Mouse (Mus musculus) induced T-regulatory cell, adult 2 months (primary cell): ENCODE results near the gene Mob2.

Source experiments
- DNase-seq: peaks from one replicate; pipeline ENCODE4 v3.0.0-alpha.2; 2012; ENCODE audit warnings: low read depth

The Mob2 gene

DNA sequence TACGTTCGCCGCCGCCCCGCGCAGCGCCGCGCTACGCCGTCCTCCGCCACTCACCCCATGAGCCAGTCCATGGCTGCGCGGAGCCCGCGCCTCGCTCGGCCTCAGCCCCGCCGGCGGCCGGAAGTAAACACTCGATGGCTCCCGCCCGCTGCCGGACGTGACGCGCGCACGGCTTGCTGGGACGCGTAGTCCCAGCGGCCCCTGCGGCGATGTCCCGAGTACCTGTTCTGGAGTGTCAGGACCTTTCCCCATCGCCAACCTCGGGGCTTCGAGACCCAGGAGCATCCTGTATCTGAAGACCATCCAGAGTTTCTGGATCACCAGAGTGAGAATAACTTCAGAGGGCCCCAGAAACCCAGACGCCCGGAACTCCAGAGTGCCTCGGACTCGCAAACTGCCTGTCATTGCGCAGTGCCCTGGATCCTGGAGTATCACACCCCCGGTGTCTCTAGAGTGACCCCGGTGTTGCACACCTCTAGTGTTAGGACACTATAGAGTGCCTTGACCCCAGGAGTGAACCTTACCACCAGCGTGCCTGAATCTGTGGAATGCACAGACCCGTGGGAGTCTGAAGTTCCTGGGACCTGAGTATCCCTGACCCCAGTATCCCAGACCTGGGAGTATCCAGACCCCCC is at the start of gene Mob2:
Gene Mob2, minus strand, starts transcription at position 135 of the 635 bp plus-strand sequence.
- DNase-seq, result peak; percentile 92

DNA sequence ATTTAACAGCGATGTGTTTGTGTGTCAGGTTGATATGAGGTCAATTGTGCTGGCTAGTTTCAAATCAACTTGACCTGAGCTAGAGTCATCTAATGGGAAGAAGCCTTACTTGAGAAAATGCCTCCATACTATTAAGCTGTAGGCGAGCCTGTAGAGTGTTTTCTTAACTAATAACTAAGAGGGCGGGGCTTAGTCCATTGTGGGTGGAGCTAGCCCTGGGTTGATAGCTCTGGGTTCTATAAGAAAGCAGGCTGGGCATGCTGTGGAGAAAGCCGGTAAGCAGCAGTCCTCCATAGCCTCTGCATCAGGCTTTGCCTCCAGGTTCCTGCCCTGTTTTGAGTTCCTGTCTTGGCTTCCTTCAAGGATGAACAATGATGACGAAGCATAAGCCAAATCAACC is 43.9 kb upstream of the Mob2 start:
- no peak for DNase-seq

DNA sequence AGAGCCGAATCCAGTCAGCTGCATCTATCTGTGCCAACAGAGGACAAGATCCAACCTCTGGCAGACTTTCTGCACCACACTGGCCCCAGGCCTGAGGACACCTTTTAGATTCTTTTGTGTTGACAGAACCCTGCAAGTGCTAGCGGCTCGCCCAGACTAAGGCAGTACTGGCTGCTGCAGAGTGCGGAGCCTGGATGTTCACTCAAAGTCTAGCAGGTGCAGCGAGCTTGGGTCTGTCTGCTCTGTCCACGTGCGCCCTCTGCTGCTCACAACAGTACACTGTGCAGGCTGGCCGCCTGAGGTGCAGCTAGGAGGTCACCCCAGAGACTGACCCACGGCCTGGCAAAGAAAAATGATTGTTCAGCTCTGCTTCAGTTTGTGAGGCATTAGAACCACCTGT is 36.9 kb upstream of the Mob2 start:
- peak; percentile 83 for DNase-seq

DNA sequence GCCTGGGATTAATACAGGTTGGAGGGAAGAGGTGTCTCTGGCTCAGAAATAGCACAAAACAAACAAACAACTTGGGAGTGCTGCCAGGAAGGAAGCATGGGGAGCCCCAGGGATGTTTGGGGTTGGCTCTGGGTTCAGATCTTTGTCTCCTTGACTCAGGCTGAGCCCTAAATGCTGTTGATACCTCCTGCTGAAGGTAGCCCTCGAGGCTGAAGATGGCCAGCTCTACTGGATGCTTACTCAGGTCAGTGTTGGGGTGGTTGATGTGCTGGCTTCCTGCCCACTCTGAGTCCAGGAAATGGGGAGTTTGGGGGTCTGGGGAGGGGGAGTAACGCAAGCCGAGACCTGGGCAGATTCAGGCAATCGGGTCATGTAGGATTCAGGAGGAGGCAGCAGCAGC is 35.8 kb upstream of the Mob2 start:
- DNase-seq, result no peak

DNA sequence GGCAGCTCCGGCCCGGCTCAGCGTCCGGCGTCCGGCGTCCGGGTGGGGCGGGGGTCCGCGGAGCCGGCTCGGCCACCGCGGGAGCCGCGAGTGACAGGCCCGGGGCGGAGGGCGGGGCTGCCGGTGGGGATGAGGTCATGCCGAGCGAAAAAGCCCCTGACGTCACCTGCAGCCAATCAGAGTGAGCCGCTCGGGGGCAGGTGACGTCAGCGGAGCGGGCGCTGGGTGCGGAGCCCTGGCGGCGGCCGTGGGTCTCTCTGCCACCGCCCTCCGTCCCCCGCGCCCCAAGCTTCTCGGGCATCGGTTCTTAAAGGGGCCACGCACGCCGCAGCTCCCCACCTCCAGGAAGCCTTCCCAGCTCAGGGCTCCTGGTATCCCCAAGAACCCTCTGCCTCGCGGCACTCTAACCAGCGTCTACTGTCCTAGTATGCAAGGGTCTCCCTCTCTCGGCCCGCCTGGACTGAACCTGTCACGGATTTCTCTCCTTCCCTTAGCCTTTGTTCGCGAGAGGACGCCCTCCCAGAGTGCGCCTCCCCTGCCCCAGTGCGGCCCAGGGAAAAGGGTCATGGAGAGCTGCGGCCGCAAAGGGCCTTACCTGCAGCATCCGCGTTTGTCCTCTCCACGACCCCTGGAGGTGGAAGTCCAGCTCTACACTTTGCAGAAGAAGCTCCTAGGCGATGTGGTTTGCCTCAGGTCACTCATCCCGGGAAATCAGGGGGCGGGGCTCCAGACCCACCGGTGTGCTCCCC is 34.5 kb upstream of the Mob2 start, which contains the start of gene Dusp8:
Gene Dusp8, minus strand, starts transcription at position 661 of the 749 bp plus-strand sequence.
- DNase-seq, result peak; percentile 94

DNA sequence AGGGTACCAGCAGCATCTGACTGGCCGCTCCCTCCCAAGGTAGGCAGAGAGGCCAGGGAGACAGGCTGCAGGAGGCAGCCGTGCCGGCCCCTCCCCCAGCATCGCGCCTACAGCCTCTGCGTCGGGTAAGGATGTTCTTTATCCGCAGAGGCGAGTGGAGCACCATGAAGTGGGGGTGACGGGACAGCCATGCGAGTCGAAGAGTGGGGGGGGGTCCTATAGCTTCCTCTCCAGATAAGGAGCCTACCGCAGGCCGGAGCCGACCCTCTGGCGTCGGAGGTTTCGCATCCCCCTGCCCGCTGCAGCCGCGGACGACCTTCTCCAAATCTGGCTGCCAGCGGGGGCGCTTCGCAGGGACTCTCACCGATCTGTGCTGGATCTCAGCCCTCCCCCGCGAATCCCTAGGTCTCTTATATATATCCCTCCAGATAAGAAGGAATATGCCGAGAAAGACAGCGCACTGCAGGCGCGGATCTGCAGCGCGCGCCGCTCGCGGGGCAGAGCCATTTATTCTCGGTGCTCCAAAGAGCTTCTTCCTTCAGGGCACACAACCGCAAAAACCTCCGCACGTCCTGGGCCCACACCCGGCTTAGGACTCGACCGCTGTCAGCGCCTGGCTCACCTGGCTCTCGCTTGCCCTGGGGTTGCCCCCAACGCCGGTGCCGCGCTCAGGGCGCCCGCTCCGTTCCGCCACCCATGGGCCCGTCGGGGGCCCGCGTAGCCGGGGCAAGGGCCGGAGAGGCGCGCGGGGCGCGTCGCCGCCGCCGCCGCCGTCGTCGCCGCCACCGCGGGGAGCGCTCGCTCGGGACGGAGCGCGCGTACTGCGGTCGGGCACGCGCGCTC is 33.7 kb upstream of the Mob2 start:
- DNase-seq, result peak; percentile 55

DNA sequence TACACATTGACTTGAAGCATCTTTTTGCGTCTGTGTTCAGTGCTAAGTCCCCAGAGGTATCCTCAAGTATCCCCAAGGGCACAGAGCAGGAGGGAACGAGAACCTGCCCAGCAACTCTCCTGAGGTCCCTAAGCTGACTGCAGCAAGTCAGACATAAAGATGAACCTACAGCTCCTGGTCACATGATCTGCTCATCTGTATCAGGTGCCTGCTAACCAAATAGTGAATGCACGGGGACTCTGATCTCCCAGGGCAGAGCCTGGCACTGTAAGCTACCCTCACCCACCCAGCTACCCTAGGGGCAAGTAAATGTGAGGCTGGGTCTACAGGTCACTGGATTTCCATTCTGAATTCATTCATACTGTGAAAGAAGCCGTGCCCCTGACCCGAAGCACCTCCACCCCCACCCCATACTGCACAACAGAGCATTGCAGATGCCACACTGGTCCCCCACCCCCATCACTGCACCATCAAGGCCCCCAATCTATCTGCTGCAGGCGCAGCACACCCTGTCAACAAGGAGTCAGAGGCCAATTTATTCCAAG is 32.9 kb upstream of the Mob2 start:
- peak; percentile 21 for DNase-seq

DNA sequence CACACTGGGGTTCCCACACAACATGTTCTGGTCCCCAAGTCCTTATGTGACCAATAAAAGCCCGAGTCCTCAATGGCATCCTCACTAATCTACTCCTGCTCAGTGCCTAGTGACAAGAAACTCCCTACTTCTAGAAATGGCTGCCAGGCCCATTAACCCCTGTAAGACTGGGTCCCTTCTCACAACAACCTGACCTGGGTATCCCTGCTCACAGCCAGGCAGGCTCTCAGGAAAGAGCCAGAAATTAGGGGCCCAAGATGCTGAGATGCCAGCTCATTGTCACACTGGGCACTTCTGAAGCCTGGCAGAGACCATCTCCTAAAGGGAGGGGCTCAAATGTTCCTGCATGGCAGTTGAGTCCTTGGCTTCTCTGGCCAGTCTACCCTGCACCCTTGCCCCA is 32.1 kb upstream of the Mob2 start:
- DNase-seq, result no peak

DNA sequence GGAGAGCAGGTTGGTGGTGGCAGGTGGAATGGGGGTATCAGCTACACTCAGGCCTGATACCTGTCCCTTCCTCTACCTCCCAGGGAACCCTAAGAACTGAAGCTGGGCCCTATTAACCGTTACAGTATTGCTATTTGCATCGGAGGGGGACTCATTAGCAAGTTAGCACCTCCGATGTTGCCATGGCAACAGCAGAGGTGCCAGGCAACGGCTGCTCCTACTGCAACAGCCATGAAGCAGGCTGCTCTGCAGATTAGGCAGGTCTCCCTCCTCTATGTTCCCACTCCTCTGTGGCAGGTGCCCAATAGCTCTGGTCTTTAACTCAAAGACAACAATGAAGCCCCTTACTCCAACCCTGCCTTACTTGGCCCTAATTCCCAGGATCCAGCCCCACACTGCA is 31.0 kb upstream of the Mob2 start:
- DNase-seq, result no peak

DNA sequence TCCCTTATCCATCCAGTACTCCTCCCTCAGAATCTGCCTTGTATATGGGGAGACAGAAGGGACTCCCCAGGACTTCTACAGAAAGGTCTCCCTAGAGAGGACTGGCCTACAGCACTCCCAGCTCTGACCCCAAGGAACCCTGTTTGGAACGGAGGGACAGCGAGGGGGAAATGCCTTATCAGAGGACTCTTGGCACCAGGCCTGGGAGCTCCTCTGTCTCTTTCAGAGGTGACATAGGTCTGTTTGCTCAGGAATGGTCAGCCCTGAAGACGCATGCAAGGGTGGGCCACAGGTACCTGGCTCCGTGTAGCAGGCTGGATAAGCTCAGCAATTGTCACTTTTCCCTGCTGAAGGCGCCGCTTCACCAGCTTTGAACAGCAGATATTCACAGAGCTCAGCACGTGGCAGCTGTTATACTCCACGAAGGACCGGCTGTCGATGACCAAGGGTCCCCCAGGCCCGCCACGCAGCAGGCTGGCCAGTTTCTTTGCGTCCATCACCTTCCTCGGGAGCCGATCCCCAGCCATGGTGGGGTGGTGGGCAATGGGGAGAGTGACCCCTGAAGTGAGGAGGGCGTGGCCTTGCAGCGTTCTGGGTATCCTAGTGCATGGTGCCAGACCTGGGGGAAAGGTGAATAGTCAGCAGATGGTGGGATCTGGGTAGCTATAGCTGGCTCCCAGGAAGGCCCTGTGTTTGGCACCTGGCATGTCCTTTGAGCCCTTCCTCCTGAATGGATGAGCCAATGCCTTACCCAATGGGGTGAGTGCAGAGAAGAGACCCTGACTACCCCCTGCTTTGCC is 29.0 kb upstream of the Mob2 start:
- no peak for DNase-seq

DNA sequence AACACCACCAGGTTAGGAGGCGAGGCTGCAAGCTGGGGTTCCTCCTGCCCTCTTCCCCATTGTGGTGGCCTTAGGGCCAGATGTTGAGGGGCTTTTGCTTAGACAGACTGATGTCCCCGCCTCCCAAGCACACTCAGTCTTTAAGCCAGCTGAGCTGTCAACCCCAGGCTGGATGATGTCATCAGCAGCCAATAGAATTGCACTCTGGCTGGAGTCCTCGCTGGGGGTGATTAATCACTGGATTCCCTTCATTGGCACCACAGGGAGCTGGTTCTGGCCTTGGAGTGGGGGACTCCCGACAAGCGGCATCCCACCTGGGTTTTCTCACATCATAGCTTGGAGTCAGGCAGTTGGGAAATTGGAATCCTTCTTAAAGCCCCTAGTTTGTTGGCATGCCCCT is 28.0 kb upstream of the Mob2 start:
- DNase-seq, result no peak

DNA sequence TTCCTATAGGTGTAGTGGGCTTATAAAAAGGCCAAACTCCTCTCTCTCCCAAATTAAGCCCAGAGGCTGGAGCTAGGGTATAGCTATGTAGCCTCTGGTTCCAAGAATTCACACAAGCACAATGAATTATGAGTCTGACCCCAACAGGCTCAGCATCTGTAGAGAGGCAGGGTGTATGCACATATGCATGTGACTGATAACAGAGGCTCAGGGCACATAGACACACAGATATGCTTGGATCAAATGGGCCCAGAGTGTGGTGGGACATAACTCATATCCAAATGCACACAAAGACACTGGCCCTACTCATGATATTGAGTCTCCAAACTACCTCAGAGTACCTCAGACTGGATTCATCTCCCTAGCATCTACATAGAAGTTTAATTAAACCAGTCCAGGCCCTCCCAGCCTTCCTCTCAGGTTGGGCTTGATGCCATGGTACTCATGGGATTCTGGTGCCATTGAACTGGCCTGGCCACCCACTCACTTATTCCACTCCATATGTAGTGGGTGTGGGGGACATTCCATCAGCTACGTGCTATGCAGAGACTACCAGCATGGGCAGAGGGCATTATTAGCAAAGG is 26.3 kb upstream of the Mob2 start:
- DNase-seq, result no peak

DNA sequence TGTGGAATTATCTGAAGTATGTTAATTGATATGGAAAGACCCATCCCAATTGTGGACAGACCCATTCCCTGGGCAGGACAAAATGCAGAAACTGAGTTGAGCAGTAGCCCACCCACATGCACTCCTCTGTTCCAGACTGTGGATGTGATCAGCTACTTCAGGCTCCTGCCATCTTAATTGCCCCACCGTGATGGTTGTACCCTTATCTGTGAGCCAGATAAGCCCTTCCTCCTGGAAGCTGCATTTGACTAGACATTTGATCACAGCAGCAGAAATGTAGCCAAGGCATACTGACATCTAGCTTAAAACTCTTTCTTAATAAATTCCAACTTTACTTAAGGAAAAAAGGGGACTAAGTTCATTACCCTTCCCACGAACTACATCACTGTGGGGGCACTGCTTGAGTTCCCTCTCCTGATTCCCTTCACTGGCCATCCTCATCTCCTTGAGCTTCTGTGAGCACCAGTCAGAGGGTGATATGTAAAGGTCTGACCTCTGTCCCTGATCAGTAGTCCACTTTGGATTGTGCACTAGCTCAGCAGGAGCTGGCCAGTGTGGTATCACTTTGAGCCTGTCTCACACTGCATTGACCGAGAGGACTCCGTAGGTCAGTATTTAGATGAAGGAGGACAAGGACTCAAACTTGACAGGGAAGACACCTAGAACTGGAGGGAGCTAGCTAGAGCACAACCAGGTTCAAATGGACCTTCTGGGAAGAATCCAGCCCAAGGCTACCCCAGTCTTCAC is 25.5 kb upstream of the Mob2 start:
- no peak for DNase-seq

DNA sequence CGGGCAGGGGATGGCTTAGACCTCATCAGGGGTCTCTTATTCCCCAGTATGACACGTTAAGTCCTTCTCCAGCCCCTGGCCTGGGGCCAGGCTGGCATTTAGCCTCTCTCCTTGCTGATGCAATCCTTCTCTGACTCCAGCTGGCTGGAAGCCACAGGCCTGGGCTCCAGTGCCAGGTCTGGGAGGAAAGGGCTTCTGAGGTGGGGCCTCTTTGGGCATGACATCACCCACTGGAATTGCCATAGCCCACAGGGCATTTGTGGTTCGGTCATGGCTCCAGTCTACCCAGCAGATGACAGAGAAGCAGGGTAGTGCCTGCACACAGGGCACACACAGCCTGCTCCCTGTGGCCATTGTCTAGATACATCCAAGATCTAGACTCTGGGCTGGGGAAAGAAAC is 24.0 kb upstream of the Mob2 start:
- no peak for DNase-seq

DNA sequence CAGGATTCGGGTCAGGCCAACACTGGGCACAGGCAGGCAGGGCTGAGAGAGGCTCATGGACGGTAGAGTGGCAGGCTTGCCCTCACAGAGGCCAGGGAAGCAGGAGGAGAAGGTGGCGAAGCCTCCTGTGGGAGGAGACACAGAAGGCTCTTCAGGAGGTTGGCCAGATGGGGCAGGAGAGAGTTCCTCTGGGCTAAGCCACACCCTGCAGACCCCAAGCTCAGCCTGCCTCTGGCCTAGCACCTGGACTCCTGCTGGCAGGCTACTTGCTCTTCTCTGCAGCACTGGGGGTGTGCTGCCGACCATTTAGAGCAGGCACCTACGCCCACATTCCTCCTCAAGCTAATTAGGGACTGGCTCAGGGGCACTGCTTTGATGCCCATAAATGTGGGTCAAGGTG is 23.5 kb upstream of the Mob2 start:
- no peak for DNase-seq

DNA sequence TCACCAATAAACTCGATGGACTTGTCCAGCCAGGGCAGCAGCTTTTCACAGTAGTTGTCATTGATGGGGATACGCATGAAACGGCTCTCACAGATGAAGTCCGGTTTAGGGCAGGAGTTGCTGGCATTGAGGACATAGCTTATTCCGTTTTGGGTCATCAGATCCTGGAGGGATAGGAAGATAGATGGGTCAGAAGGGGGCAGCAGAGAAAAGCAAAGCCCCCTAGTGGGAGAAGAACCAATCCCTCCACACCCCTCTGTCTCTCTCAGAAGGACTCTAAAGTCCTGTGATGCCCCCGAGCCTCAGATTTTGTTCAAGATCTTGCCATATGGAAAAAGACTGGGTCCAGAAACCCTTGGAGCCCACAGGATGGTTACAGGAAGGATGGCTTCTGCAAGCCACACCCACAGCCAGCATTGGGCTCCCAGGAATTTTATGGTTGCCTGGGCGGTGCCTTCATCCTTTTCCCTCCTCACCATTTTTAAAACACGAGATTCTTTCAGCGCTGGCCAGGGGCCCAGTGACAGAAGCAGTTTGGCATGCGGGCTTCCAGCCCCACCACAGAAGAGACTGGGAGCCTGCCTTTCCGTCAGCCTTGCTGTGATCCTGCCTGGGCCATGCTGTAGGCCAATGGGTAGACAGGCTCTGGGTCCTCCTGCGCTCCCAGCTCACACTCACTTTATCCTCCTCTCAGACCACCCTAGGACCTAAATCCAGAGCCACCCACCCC is 22.9 kb upstream of the Mob2 start:
- no peak for DNase-seq

DNA sequence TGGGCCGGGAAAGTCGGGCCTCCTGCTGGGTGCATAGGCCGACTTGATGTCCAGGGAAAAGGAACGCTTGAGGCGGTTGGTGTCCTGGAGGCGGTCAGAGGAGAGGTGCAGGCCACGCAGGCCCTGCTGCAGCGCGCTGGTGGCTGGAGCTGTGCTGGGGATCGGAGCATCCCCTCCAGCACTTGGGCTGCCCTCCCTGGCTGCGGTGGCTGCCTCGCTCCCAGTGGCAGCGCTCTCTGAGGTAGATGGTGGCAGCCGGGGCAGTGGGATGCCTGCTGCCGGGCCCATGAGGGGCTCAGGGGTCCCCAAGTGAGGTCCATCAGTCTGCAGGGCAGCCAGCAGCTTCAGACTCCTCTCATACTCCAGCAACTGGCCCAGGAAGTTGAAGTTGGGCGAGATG is 21.7 kb upstream of the Mob2 start:
- no peak for DNase-seq

DNA sequence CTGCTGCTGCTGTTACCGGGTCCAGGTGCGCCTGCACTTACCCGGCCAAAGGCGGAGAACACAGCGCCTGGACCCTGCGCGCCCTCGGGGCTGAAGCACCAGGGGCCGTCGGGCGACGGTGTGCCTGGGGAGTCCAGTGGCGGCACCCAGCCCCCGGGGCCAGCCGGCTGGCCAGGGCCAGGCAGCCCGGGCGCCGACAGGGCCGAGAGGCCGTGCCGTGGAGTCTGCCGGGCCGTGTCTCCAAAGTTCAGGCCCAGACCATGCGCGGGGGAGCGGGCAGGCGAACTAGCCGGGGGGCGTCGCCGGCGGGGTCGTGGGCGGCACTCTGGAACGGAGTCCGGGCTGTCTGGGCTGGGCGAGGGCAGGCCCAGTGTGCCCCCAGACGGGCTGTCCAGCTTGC is 21.3 kb upstream of the Mob2 start:
- no peak for DNase-seq

DNA sequence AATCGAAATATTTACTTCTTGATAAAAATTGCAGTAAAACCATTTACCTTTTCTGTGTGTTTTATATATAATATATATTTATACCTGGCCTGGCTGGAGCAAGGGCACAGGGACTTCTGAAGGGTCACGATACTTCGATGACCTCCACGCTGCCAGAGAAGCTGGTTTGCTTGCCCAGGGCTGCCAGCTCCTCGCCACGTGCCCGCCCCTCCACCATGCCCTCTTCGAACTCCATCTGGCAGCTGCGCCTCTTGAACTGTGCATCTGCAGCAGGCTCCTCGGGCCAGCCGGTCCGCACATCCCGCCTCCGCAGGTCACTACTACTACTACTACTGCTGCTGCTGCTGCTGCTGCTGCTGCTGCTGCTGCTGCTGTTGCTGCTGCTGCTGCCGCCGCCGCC is 20.9 kb upstream of the Mob2 start:
- no peak for DNase-seq

DNA sequence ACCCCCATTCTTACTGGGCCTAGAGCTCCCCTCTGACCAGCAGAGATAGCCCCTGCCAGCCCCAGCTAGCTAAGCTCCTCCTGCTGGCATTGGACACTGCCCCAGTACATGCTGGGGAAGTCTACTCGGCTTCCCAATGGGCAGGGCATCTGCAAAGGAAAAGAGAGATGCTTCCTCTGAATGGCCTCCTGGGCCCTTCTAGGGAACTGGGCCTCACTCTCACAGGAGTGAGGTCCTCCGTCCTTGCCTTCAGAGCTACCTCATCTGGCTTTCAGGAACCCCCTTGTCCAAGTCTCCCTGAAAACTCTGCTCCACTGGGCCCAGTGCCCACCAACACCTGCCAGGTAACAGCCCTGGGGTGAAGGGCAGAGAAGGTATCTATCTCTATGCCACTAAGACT is 20.0 kb upstream of the Mob2 start:
- no peak for DNase-seq
